Mouse (Mus musculus): ENCODE results near the gene Olfr532. TPM values are rescaled to one million over a fixed set of nuclear protein-coding genes. Genes with fewer than 3 reads are reported as not detected.
"Not testable (repeated sequence)": the region's sequence is repeated elsewhere in the genome, so short reads cannot be mapped to it uniquely, and the experiment has no call there.

Olfr532 gene
- not detected in 2 replicates for polyA plus RNA-seq (2014; fragmentation: Nextera tagmentation; extraction: Ambion mirVana)

GRCm38 (mm10) chr7:140421539-140421938 is at the start of gene Olfr532:
TSS of gene Olfr532 (minus strand) at chr7:140421639.
- Histone ChIP-seq H3K27me3 (ENCODE audit: control insufficient read depth, insufficient read depth, low read length) (no peaks in the 10 kb centered on the region), H3K4me1 (ENCODE audit: control insufficient read depth, insufficient read depth, low read length) (no peaks in the 10 kb centered on the region), H3K27ac (ENCODE audit: low read depth, low read length) (no peak within 1 kb of the TSS), H3K9ac (ENCODE audit: low read depth, low read length) (no peak within 1 kb of the TSS), H3K4me2 (no peak within 1 kb of the TSS), H3K9me3 (replicated peaks; ENCODE audit: control insufficient read depth, low read length) (no peaks in the 10 kb centered on the region), H3K4me3 (ENCODE audit: low read depth, low read length) (no peak within 1 kb of the TSS), H3K36me3 (ENCODE audit: control insufficient read depth, insufficient read depth, low read length) (no peaks in the 10 kb centered on the region)
- 69% methylated on average over 1 of the region's 1 CpGs for WGBS (ENCODE audit: insufficient replicate concordance)
- ATAC-seq (replicated peaks; ENCODE audit: insufficient number of reproducible peaks, low FRiP score, low TSS enrichment) = no peak

GRCm38 (mm10) chr7:140463070-140463469 is 41.6 kb upstream of the Olfr532 start, which contains the start of gene Olfr533:
TSS of gene Olfr533 (plus strand) at chr7:140463370.
- not testable (repeated sequence) for H3K4me2 ChIP-seq; H3K4me3 ChIP-seq (ENCODE audit: low read depth, low read length); H3K9ac ChIP-seq (ENCODE audit: low read depth, low read length); H3K9me3 ChIP-seq (replicated peaks; ENCODE audit: control insufficient read depth, low read length); ATAC-seq (replicated peaks; ENCODE audit: insufficient number of reproducible peaks, low FRiP score, low TSS enrichment); H3K27ac ChIP-seq (ENCODE audit: low read depth, low read length); H3K4me1 ChIP-seq (ENCODE audit: control insufficient read depth, insufficient read depth, low read length); H3K27me3 ChIP-seq (ENCODE audit: control insufficient read depth, insufficient read depth, low read length); H3K36me3 ChIP-seq (ENCODE audit: control insufficient read depth, insufficient read depth, low read length)
- WGBS (ENCODE audit: insufficient replicate concordance) = 40% methylated on average over 1 of the region's 1 CpGs

GRCm38 (mm10) chr7:140443141-140443540 is 21.7 kb upstream of the Olfr532 start:
- H3K9me3 ChIP-seq (replicated peaks; ENCODE audit: control insufficient read depth, low read length) = no peaks in the 10 kb centered on the region
- no peaks in the 10 kb centered on the region for H3K27me3 ChIP-seq (ENCODE audit: control insufficient read depth, insufficient read depth, low read length)
- H3K4me2 ChIP-seq = no peak overlapping the region
- 68% methylated on average over 1 of the region's 1 CpGs for WGBS (ENCODE audit: insufficient replicate concordance)
- no peaks in the 10 kb centered on the region for H3K4me1 ChIP-seq (ENCODE audit: control insufficient read depth, insufficient read depth, low read length)
- no peaks in the 10 kb centered on the region for H3K36me3 ChIP-seq (ENCODE audit: control insufficient read depth, insufficient read depth, low read length)
- no peak overlapping the region for H3K4me3 ChIP-seq (ENCODE audit: low read depth, low read length)
- H3K27ac ChIP-seq (ENCODE audit: low read depth, low read length) = no peak overlapping the region
- no peak overlapping the region for H3K9ac ChIP-seq (ENCODE audit: low read depth, low read length)
- no peak for ATAC-seq (replicated peaks; ENCODE audit: insufficient number of reproducible peaks, low FRiP score, low TSS enrichment)

- Histone ChIP-seq H3K4me2 (no peak within 1 kb of the TSS), H3K9ac (ENCODE audit: low read depth, low read length) (no peak within 1 kb of the TSS), H3K4me1 (ENCODE audit: control insufficient read depth, insufficient read depth, low read length) (no peaks in the 10 kb centered on the region), H3K9me3 (replicated peaks; ENCODE audit: control insufficient read depth, low read length) (no peaks in the 10 kb centered on the region), H3K4me3 (ENCODE audit: low read depth, low read length) (no peak within 1 kb of the TSS), H3K36me3 (ENCODE audit: control insufficient read depth, insufficient read depth, low read length) (no peaks in the 10 kb centered on the region), H3K27ac (ENCODE audit: low read depth, low read length) (no peak within 1 kb of the TSS), H3K27me3 (ENCODE audit: control insufficient read depth, insufficient read depth, low read length) (no peaks in the 10 kb centered on the region)
- WGBS (ENCODE audit: insufficient replicate concordance) = 70% methylated on average over 1 of the region's 1 CpGs
- ATAC-seq (replicated peaks; ENCODE audit: insufficient number of reproducible peaks, low FRiP score, low TSS enrichment) = no peak
Measured at GRCm38 (mm10) chr7:140402818-140403217, 18.6 kb downstream of the Olfr532 start, which contains the start of gene Olfr531. TSS of gene Olfr531 (minus strand) at chr7:140402918.

GRCm38 (mm10) chr7:140376911-140377310 is 44.5 kb downstream of the Olfr532 start:
- H3K27ac ChIP-seq (ENCODE audit: low read depth, low read length) = no peak overlapping the region
- H3K36me3 ChIP-seq (ENCODE audit: control insufficient read depth, insufficient read depth, low read length) = no peaks in the 10 kb centered on the region
- no peaks in the 10 kb centered on the region for H3K27me3 ChIP-seq (ENCODE audit: control insufficient read depth, insufficient read depth, low read length)
- H3K9me3 ChIP-seq (replicated peaks; ENCODE audit: control insufficient read depth, low read length) = no peaks in the 10 kb centered on the region
- H3K4me1 ChIP-seq (ENCODE audit: control insufficient read depth, insufficient read depth, low read length) = no peaks in the 10 kb centered on the region
- no peak overlapping the region for H3K4me3 ChIP-seq (ENCODE audit: low read depth, low read length)
- H3K4me2 ChIP-seq = no peak overlapping the region
- WGBS (ENCODE audit: insufficient replicate concordance) = 85% methylated on average over 2 of the region's 2 CpGs
- H3K9ac ChIP-seq (ENCODE audit: low read depth, low read length) = no peak overlapping the region
- no peak for ATAC-seq (replicated peaks; ENCODE audit: insufficient number of reproducible peaks, low FRiP score, low TSS enrichment)

GRCm38 (mm10) chr7:140376231-140376630 is 45.2 kb downstream of the Olfr532 start, which contains the start of gene Olfr530:
TSS of gene Olfr530 (minus strand) at chr7:140376331.
- no peaks in the 10 kb centered on the region for H3K4me1 ChIP-seq (ENCODE audit: control insufficient read depth, insufficient read depth, low read length)
- H3K36me3 ChIP-seq (ENCODE audit: control insufficient read depth, insufficient read depth, low read length) = no peaks in the 10 kb centered on the region

GRCm38 (mm10) chr7:140374300-140374699 is 47.1 kb downstream of the Olfr532 start:
- Histone ChIP-seq H3K27me3 (ENCODE audit: control insufficient read depth, insufficient read depth, low read length) (no peaks in the 10 kb centered on the region), H3K9me3 (replicated peaks; ENCODE audit: control insufficient read depth, low read length) (no peaks in the 10 kb centered on the region), H3K4me1 (ENCODE audit: control insufficient read depth, insufficient read depth, low read length) (no peaks in the 10 kb centered on the region), H3K9ac (ENCODE audit: low read depth, low read length) (no peak overlapping the region), H3K4me3 (ENCODE audit: low read depth, low read length) (no peak overlapping the region), H3K4me2 (no peak overlapping the region), H3K36me3 (ENCODE audit: control insufficient read depth, insufficient read depth, low read length) (no peaks in the 10 kb centered on the region), H3K27ac (ENCODE audit: low read depth, low read length) (no peak overlapping the region)
- ATAC-seq (replicated peaks; ENCODE audit: insufficient number of reproducible peaks, low FRiP score, low TSS enrichment) = no peak
- 64% methylated on average over 4 of the region's 4 CpGs for WGBS (ENCODE audit: insufficient replicate concordance)

More at GRCm38 (mm10) chr7:140376231-140376630, 45.2 kb downstream of the Olfr532 start, which contains the start of gene Olfr530:
- H3K4me2 ChIP-seq = no peak within 1 kb of the TSS
- no peaks in the 10 kb centered on the region for H3K27me3 ChIP-seq (ENCODE audit: control insufficient read depth, insufficient read depth, low read length)
- H3K9ac ChIP-seq (ENCODE audit: low read depth, low read length) = no peak within 1 kb of the TSS
- H3K27ac ChIP-seq (ENCODE audit: low read depth, low read length) = no peak within 1 kb of the TSS
- no peak within 1 kb of the TSS for H3K4me3 ChIP-seq (ENCODE audit: low read depth, low read length)
- ATAC-seq (replicated peaks; ENCODE audit: insufficient number of reproducible peaks, low FRiP score, low TSS enrichment) = no peak
- H3K9me3 ChIP-seq (replicated peaks; ENCODE audit: control insufficient read depth, low read length) = no peaks in the 10 kb centered on the region
- 47% methylated on average over 1 of the region's 1 CpGs for WGBS (ENCODE audit: insufficient replicate concordance)

Other genes with a start within 250 kb of the Olfr532 start
- gene Olfr523, start 248.4 kb downstream of the Olfr532 start, polyA plus RNA-seq (2014; fragmentation: Nextera tagmentation; extraction: Ambion mirVana) = not detected in 2 replicates
- gene Olfr524, start 215.7 kb downstream of the Olfr532 start, polyA plus RNA-seq (2014; fragmentation: Nextera tagmentation; extraction: Ambion mirVana) = not detected in 2 replicates
- gene Cd163l1, start 203.4 kb downstream of the Olfr532 start, polyA plus RNA-seq (2014; fragmentation: Nextera tagmentation; extraction: Ambion mirVana) = not detected in 2 replicates
- gene 5830411N06Rik, start 174.4 kb downstream of the Olfr532 start, polyA plus RNA-seq (2014; fragmentation: Nextera tagmentation; extraction: Ambion mirVana) = not detected in 2 replicates
- gene Olfr525, start 100.8 kb downstream of the Olfr532 start, polyA plus RNA-seq (2014; fragmentation: Nextera tagmentation; extraction: Ambion mirVana) = not detected in 2 replicates
- not detected in 2 replicates for gene Olfr527, start 87.6 kb downstream of the Olfr532 start, polyA plus RNA-seq (2014; fragmentation: Nextera tagmentation; extraction: Ambion mirVana)
- not detected in 2 replicates for gene Olfr60, start 60.0 kb downstream of the Olfr532 start, polyA plus RNA-seq (2014; fragmentation: Nextera tagmentation; extraction: Ambion mirVana)
- not detected in 2 replicates for gene Olfr530, start 45.3 kb downstream of the Olfr532 start, polyA plus RNA-seq (2014; fragmentation: Nextera tagmentation; extraction: Ambion mirVana)
- gene Olfr531, start 18.7 kb downstream of the Olfr532 start, polyA plus RNA-seq (2014; fragmentation: Nextera tagmentation; extraction: Ambion mirVana) = not detected in 2 replicates
- not detected in 2 replicates for gene Olfr533, start 41.7 kb upstream of the Olfr532 start, polyA plus RNA-seq (2014; fragmentation: Nextera tagmentation; extraction: Ambion mirVana)
- gene Olfr535, start 62.6 kb upstream of the Olfr532 start, polyA plus RNA-seq (2014; fragmentation: Nextera tagmentation; extraction: Ambion mirVana) = not detected in 2 replicates
- not detected in 2 replicates for gene Olfr536, start 85.8 kb upstream of the Olfr532 start, polyA plus RNA-seq (2014; fragmentation: Nextera tagmentation; extraction: Ambion mirVana)
- not detected in 2 replicates for gene Olfr538, start 146.2 kb upstream of the Olfr532 start, polyA plus RNA-seq (2014; fragmentation: Nextera tagmentation; extraction: Ambion mirVana)
- not detected in 2 replicates for gene Olfr46, start 179.6 kb upstream of the Olfr532 start, polyA plus RNA-seq (2014; fragmentation: Nextera tagmentation; extraction: Ambion mirVana)
- gene Olfr61, start 207.3 kb upstream of the Olfr532 start, polyA plus RNA-seq (2014; fragmentation: Nextera tagmentation; extraction: Ambion mirVana) = not detected in 2 replicates
- not detected in 2 replicates for gene Olfr53, start 224.8 kb upstream of the Olfr532 start, polyA plus RNA-seq (2014; fragmentation: Nextera tagmentation; extraction: Ambion mirVana)
- gene Olfr539, start 238.3 kb upstream of the Olfr532 start, polyA plus RNA-seq (2014; fragmentation: Nextera tagmentation; extraction: Ambion mirVana) = not detected in 2 replicates

Data from heart, embryonic 11.5 days (tissue).